Mouse (Mus musculus): Measurements from ENCODE around the gene Cntnap5c. TPM values are rescaled to one million over a fixed set of nuclear protein-coding genes. Genes with fewer than 3 reads are reported as not detected.

The Cntnap5c gene
- polyA plus RNA-seq, 1 experiment from 2014 or later: 1.4 TPM

GRCm38 (mm10) chr17:58069912-58070311, 300.5 kb downstream of the Cntnap5c start:
- Histone ChIP-seq H3K9me3 (no peaks in the 10 kb centered on the region), H3K9ac (no peak overlapping the region), H3K27me3 (no peaks in the 10 kb centered on the region), H3K4me2 (no peak overlapping the region), H3K36me3 (no peaks in the 10 kb centered on the region), H3K4me3 (no peak overlapping the region), H3K27ac (no peak overlapping the region), H3K4me1 (replicated peaks) (no peaks in the 10 kb centered on the region)
- WGBS: 90% methylated on average over 7 of the region's 7 CpGs
- no peak for ATAC-seq (ENCODE audit: low FRiP score)

GRCm38 (mm10) chr17:58082676-58083075, 313.3 kb downstream of the Cntnap5c start:
- 89% methylated on average over 1 of the region's 1 CpGs for WGBS
- Histone ChIP-seq H3K9me3 (no peaks in the 10 kb centered on the region), H3K4me1 (replicated peaks) (no peaks in the 10 kb centered on the region), H3K9ac (no peak overlapping the region), H3K27ac (no peak overlapping the region), H3K4me3 (no peak overlapping the region), H3K27me3 (no peaks in the 10 kb centered on the region), H3K4me2 (no peak overlapping the region), H3K36me3 (no peaks in the 10 kb centered on the region)
- ATAC-seq (ENCODE audit: low FRiP score): no peak

GRCm38 (mm10) chr17:58104505-58104904, 335.1 kb downstream of the Cntnap5c start:
- WGBS: 68% methylated on average over 2 of the region's 2 CpGs
- Histone ChIP-seq H3K9me3 (no peaks in the 10 kb centered on the region), H3K4me3 (no peak overlapping the region), H3K4me2 (no peak overlapping the region), H3K4me1 (replicated peaks) (no peaks in the 10 kb centered on the region), H3K27me3 (no peaks in the 10 kb centered on the region), H3K9ac (no peak overlapping the region), H3K36me3 (no peaks in the 10 kb centered on the region), H3K27ac (no peak overlapping the region)
- no peak for ATAC-seq (ENCODE audit: low FRiP score)

GRCm38 (mm10) chr17:58107901-58108300, 338.5 kb downstream of the Cntnap5c start:
- no peaks in the 10 kb centered on the region for H3K9me3 ChIP-seq
- no peaks in the 10 kb centered on the region for H3K36me3 ChIP-seq
- 93% methylated on average over 3 of the region's 3 CpGs for WGBS
- H3K27me3 ChIP-seq: no peaks in the 10 kb centered on the region
- no peak overlapping the region for H3K9ac ChIP-seq
- no peaks in the 10 kb centered on the region for H3K4me1 ChIP-seq (replicated peaks)
- no peak overlapping the region for H3K27ac ChIP-seq
- no peak overlapping the region for H3K4me3 ChIP-seq
- H3K4me2 ChIP-seq: no peak overlapping the region
- ATAC-seq (ENCODE audit: low FRiP score): no peak

- Histone ChIP-seq H3K4me3 (no peak overlapping the region), H3K27me3 (no peaks in the 10 kb centered on the region), H3K4me1 (replicated peaks) (no peaks in the 10 kb centered on the region), H3K27ac (no peak overlapping the region), H3K4me2 (no peak overlapping the region), H3K9ac (no peak overlapping the region), H3K9me3 (no peaks in the 10 kb centered on the region), H3K36me3 (no peaks in the 10 kb centered on the region)
- 71% methylated on average over 1 of the region's 1 CpGs for WGBS
- ATAC-seq (ENCODE audit: low FRiP score): no peak
Measured at GRCm38 (mm10) chr17:58108335-58108734, 339.0 kb downstream of the Cntnap5c start.

- Histone ChIP-seq H3K27me3 (no peaks in the 10 kb centered on the region), H3K36me3 (no peaks in the 10 kb centered on the region), H3K9ac (no peak overlapping the region), H3K4me2 (no peak overlapping the region), H3K27ac (no peak overlapping the region), H3K4me3 (no peak overlapping the region), H3K9me3 (no peaks in the 10 kb centered on the region), H3K4me1 (replicated peaks) (no peaks in the 10 kb centered on the region)
- 90% methylated on average over 1 of the region's 1 CpGs for WGBS
- no peak for ATAC-seq (ENCODE audit: low FRiP score)
Measured at GRCm38 (mm10) chr17:58187171-58187570, 417.8 kb downstream of the Cntnap5c start.

- no peaks in the 10 kb centered on the region for H3K36me3 ChIP-seq
- H3K4me1 ChIP-seq (replicated peaks): no peaks in the 10 kb centered on the region
- H3K4me3 ChIP-seq: no peak overlapping the region
- WGBS: 99% methylated on average over 2 of the region's 2 CpGs
- H3K4me2 ChIP-seq: no peak overlapping the region
- ATAC-seq (ENCODE audit: low FRiP score): no peak
- no peak overlapping the region for H3K27ac ChIP-seq
- no peak overlapping the region for H3K9ac ChIP-seq
- no peaks in the 10 kb centered on the region for H3K27me3 ChIP-seq
- H3K9me3 ChIP-seq: no peaks in the 10 kb centered on the region
Measured at GRCm38 (mm10) chr17:58201148-58201547, 431.8 kb downstream of the Cntnap5c start.

- no peak overlapping the region for H3K9ac ChIP-seq
- 86% methylated on average over 2 of the region's 2 CpGs for WGBS
- ATAC-seq (ENCODE audit: low FRiP score): no peak
Measured at GRCm38 (mm10) chr17:58268058-58268457, 498.7 kb downstream of the Cntnap5c start.

GRCm38 (mm10) chr17:58351310-58351709, 581.9 kb downstream of the Cntnap5c start:
- no peak overlapping the region for H3K27ac ChIP-seq
- H3K9me3 ChIP-seq: no peaks in the 10 kb centered on the region
- H3K4me2 ChIP-seq: no peak overlapping the region
- WGBS: 85% methylated on average over 6 of the region's 6 CpGs
- no peak overlapping the region for H3K9ac ChIP-seq
- no peaks in the 10 kb centered on the region for H3K4me1 ChIP-seq (replicated peaks)
- no peaks in the 10 kb centered on the region for H3K36me3 ChIP-seq
- no peaks in the 10 kb centered on the region for H3K27me3 ChIP-seq
- ATAC-seq (ENCODE audit: low FRiP score): no peak
- no peak overlapping the region for H3K4me3 ChIP-seq

More at GRCm38 (mm10) chr17:58268058-58268457, 498.7 kb downstream of the Cntnap5c start:
- Histone ChIP-seq H3K4me2 (no peak overlapping the region), H3K27ac (no peak overlapping the region), H3K4me1 (replicated peaks) (no peaks in the 10 kb centered on the region), H3K36me3 (no peaks in the 10 kb centered on the region), H3K27me3 (no peaks in the 10 kb centered on the region), H3K4me3 (no peak overlapping the region), H3K9me3 (no peaks in the 10 kb centered on the region)

- Histone ChIP-seq H3K27me3 (no peaks in the 10 kb centered on the region), H3K36me3 (no peaks in the 10 kb centered on the region), H3K4me1 (replicated peaks) (no peaks in the 10 kb centered on the region), H3K4me2 (no peak overlapping the region), H3K9me3 (no peaks in the 10 kb centered on the region), H3K27ac (no peak overlapping the region), H3K4me3 (no peak overlapping the region), H3K9ac (no peak overlapping the region)
- WGBS: 70% methylated on average over 2 of the region's 2 CpGs
- no peak for ATAC-seq (ENCODE audit: low FRiP score)
Measured at GRCm38 (mm10) chr17:58356224-58356623, 586.9 kb downstream of the Cntnap5c start.

GRCm38 (mm10) chr17:58363582-58364267, 594.4 kb downstream of the Cntnap5c start:
- H3K36me3 ChIP-seq: no peaks in the 10 kb centered on the region
- ATAC-seq (ENCODE audit: low FRiP score): no peak
- H3K27me3 ChIP-seq: no peaks in the 10 kb centered on the region
- no peak overlapping the region for H3K4me2 ChIP-seq
- H3K9me3 ChIP-seq: no peaks in the 10 kb centered on the region
- no peak overlapping the region for H3K9ac ChIP-seq
- H3K4me1 ChIP-seq (replicated peaks): no peaks in the 10 kb centered on the region
- no peak overlapping the region for H3K4me3 ChIP-seq
- 66% methylated on average over 4 of the region's 4 CpGs for WGBS
- H3K27ac ChIP-seq: no peak overlapping the region

- no peak for ATAC-seq (ENCODE audit: low FRiP score)
Measured at GRCm38 (mm10) chr17:58370089-58370488, 600.7 kb downstream of the Cntnap5c start.

GRCm38 (mm10) chr17:58407769-58408168, 638.4 kb downstream of the Cntnap5c start:
- Histone ChIP-seq H3K4me1 (replicated peaks) (no peaks in the 10 kb centered on the region), H3K9me3 (no peaks in the 10 kb centered on the region), H3K4me2 (no peak overlapping the region), H3K4me3 (no peak overlapping the region), H3K27ac (no peak overlapping the region), H3K9ac (no peak overlapping the region), H3K27me3 (no peaks in the 10 kb centered on the region), H3K36me3 (no peaks in the 10 kb centered on the region)
- ATAC-seq (ENCODE audit: low FRiP score): no peak

More at GRCm38 (mm10) chr17:58370089-58370488, 600.7 kb downstream of the Cntnap5c start:
- Histone ChIP-seq H3K9ac (no peak overlapping the region), H3K4me1 (replicated peaks) (no peaks in the 10 kb centered on the region), H3K27ac (no peak overlapping the region), H3K4me3 (no peak overlapping the region), H3K27me3 (no peaks in the 10 kb centered on the region), H3K4me2 (no peak overlapping the region), H3K36me3 (no peaks in the 10 kb centered on the region), H3K9me3 (no peaks in the 10 kb centered on the region)

Measured in hindbrain, embryonic 13.5 days (tissue).